34 mouse cellular contexts compared by ENCODE assay signal in genomic region chr4:40496354-40496753, GRCm38 (mm10). TPM values are rescaled to one million over a fixed set of nuclear protein-coding genes. Genes with fewer than 3 reads are reported as not detected.
DNase-seq lines count a peak whose midpoint lies in the region; ATAC-seq and TF ChIP-seq lines count a peak whose summit lies in the region.
"Had no signal": no experiment of that assay in that cellular context is flagged by ENCODE, and none has a peak within 500 bp of the region (broad histone marks: within the 10 kb centered on the region; RNA-seq: fewer than 3 reads in every experiment).

No protein-coding gene starts in this region.

- intact Hi-C loops in left cerebral cortex, adult 2 months (cut with DNase I) = loop anchor here (2.0 to 5.0 kb wide), 3 partner anchors 16 to 194 kb away; no protein-coding TSS in a partner anchor

- no peak overlapping the region for H3K27ac ChIP-seq in forebrain, postnatal 0 days (ENCODE audit: low read depth, low read length)
- no peak overlapping the region for H3K27ac ChIP-seq in forebrain, embryonic 11.5 days (ENCODE audit: low read depth, low read length)
- peak overlapping the region; percentile 87 for H3K27ac ChIP-seq in left cerebral cortex, adult 2 months
- H3K27ac ChIP-seq: embryonic facial prominence, embryonic 15.5 days; forebrain, embryonic 13.5 days; gastrocnemius, adult 2 months; heart, adult 2 months; hindbrain, embryonic 13.5 days; liver, embryonic 12.5 days; midbrain, embryonic 12.5 days; neural tube, embryonic 12.5 days had no signal

- no peaks in the 10 kb centered on the region for H3K9me3 ChIP-seq in forebrain, postnatal 0 days (ENCODE audit: low read length)
- no peaks in the 10 kb centered on the region for H3K9me3 ChIP-seq in forebrain, embryonic 11.5 days (ENCODE audit: control insufficient read depth, low read length)
- H3K9me3 ChIP-seq: embryonic facial prominence, embryonic 15.5 days; forebrain, embryonic 13.5 days; heart, embryonic 12.5 days; hindbrain, embryonic 13.5 days; liver, embryonic 12.5 days; midbrain, embryonic 12.5 days; neural tube, embryonic 12.5 days had no signal

- no peak overlapping the region for H3K4me2 ChIP-seq in forebrain, postnatal 0 days (ENCODE audit: low read depth)
- no peak overlapping the region for H3K4me2 ChIP-seq in forebrain, embryonic 11.5 days (ENCODE audit: low read depth, low read length, severe bottlenecking)
- H3K4me2 ChIP-seq: embryonic facial prominence, embryonic 15.5 days; forebrain, embryonic 13.5 days; heart, embryonic 12.5 days; hindbrain, embryonic 13.5 days; liver, embryonic 12.5 days; midbrain, embryonic 12.5 days; neural tube, embryonic 12.5 days had no signal

- no peak for TF ChIP-seq POLR2A in brain, embryonic 14.5 days (IDR thresholded peaks at IDR 0.05; ENCODE audit: borderline replicate concordance, extremely low read depth, insufficient read depth, insufficient read length, poor library complexity, severe bottlenecking)

- 50% methylated on average over 6 of the region's 6 CpGs for WGBS in forebrain, postnatal 0 days
- WGBS in forebrain, embryonic 11.5 days = 88% methylated on average over 6 of the region's 6 CpGs

- TF ChIP-seq CTCF in forebrain, postnatal 0 days (IDR thresholded peaks at IDR 0.05; ENCODE audit: low read depth) = no peak
- no peak for TF ChIP-seq CTCF in left cerebral cortex, adult 2 months (IDR thresholded peaks at IDR 0.05)
- TF ChIP-seq CTCF in brain, embryonic 14.5 days (IDR thresholded peaks at IDR 0.05; ENCODE audit: borderline replicate concordance, extremely low read depth, insufficient read depth, insufficient read length) = no peak

- no peaks in the 10 kb centered on the region for H3K36me3 ChIP-seq in forebrain, postnatal 0 days (ENCODE audit: insufficient read depth)
- no peaks in the 10 kb centered on the region for H3K36me3 ChIP-seq in forebrain, embryonic 11.5 days (ENCODE audit: control insufficient read depth, insufficient read depth, low read length)
- H3K36me3 ChIP-seq: embryonic facial prominence, embryonic 15.5 days; heart, embryonic 12.5 days; hindbrain, embryonic 13.5 days; liver, embryonic 12.5 days; midbrain, embryonic 12.5 days; neural tube, embryonic 12.5 days had no signal

- no peak overlapping the region for H3K9ac ChIP-seq in forebrain, postnatal 0 days
- H3K9ac ChIP-seq in forebrain, embryonic 11.5 days (ENCODE audit: low read length) = no peak overlapping the region
- H3K9ac ChIP-seq: embryonic facial prominence, embryonic 15.5 days; forebrain, embryonic 13.5 days; heart, embryonic 12.5 days; hindbrain, embryonic 13.5 days; liver, embryonic 12.5 days; liver, postnatal 0 days; midbrain, embryonic 12.5 days; neural tube, embryonic 12.5 days had no signal

- peak; percentile 29; the same call in 1 of the 2 replicates for ATAC-seq in forebrain, postnatal 0 days
- ATAC-seq in forebrain, embryonic 11.5 days (replicated peaks; ENCODE audit: low FRiP score) = no peak
- ATAC-seq: forebrain, embryonic 13.5 days; inflammation-experienced regulatory T-cells, adult 6 months; liver, embryonic 12.5 days; liver, postnatal 0 days had no signal

- no peaks in the 10 kb centered on the region for H3K4me1 ChIP-seq in forebrain, postnatal 0 days (ENCODE audit: insufficient read depth)
- no peaks in the 10 kb centered on the region for H3K4me1 ChIP-seq in forebrain, embryonic 11.5 days (replicated peaks; ENCODE audit: control insufficient read depth, insufficient read depth, low read length)
- H3K4me1 ChIP-seq: embryonic facial prominence, embryonic 15.5 days; forebrain, embryonic 13.5 days; heart, embryonic 12.5 days; hindbrain, embryonic 13.5 days; liver, embryonic 12.5 days; megakaryocyte, embryonic 14.5 days; midbrain, embryonic 12.5 days; neural tube, embryonic 12.5 days had no signal

- H3K27me3 ChIP-seq in forebrain, postnatal 0 days (ENCODE audit: insufficient read depth, low read length) = no peaks in the 10 kb centered on the region
- no peaks in the 10 kb centered on the region for H3K27me3 ChIP-seq in forebrain, embryonic 11.5 days (ENCODE audit: control insufficient read depth, insufficient read depth, low read length)
- H3K27me3 ChIP-seq: embryonic facial prominence, embryonic 15.5 days; forebrain, embryonic 13.5 days; heart, embryonic 12.5 days; hindbrain, embryonic 13.5 days; liver, embryonic 12.5 days; megakaryocyte, embryonic 14.5 days; midbrain, embryonic 12.5 days; neural tube, embryonic 12.5 days had no signal

- H3K4me3 ChIP-seq in forebrain, postnatal 0 days (ENCODE audit: low read depth, low read length) = no peak overlapping the region
- H3K4me3 ChIP-seq in forebrain, embryonic 11.5 days (ENCODE audit: low read depth, low read length) = no peak overlapping the region
- H3K4me3 ChIP-seq in left cerebral cortex, adult 2 months = no peak overlapping the region
- H3K4me3 ChIP-seq: embryonic facial prominence, embryonic 15.5 days; forebrain, embryonic 13.5 days; gastrocnemius, adult 2 months; heart, adult 2 months; heart, embryonic 12.5 days; hindbrain, embryonic 13.5 days; liver, embryonic 12.5 days; megakaryocyte, embryonic 14.5 days; midbrain, embryonic 12.5 days; myocyte; neural tube, embryonic 12.5 days had no signal

- no peak for DNase-seq in forebrain, postnatal 0 days
- no peak for DNase-seq in forebrain, embryonic 11.5 days (ENCODE audit: low spot score)
- peak in 1 of 2 experiments; percentile 24 for DNase-seq in left cerebral cortex, adult 2 months (ENCODE audit: extremely low spot score in 1 of 2, low spot score in 2 of 2)
- DNase-seq in left cerebral cortex, adult 11 months (ENCODE audit: low spot score) = no peak
- DNase-seq in brain, embryonic 14.5 days (ENCODE audit: low read depth) = peak; percentile 32
- peak; percentile 17 for DNase-seq in retina, embryonic 14.5 days (ENCODE audit: low spot score)
- no peak for DNase-seq in urinary bladder, adult 18-20 months (ENCODE audit: low spot score in 2 of 2)
- no peak for DNase-seq in testis, postnatal 14 days (ENCODE audit: low spot score)
- DNase-seq: cerebellum, adult 11 months; cerebellum, adult 9-10 months; cerebellum, postnatal 36 days; gastrocnemius, adult 2 months; gastrocnemius, postnatal 36 days; heart, adult 2 months; heart, postnatal 4 days; kidney, adult 11 months; kidney, postnatal 36 days; layer of hippocampus, adult 9-11 months; left cerebral cortex, postnatal 4 days; liver, postnatal 0 days; lung, postnatal 36 days; thymus, postnatal 4 days had no signal

RNA-seq across cellular contexts. Expression of gene Tmem215, which starts 24.4 kb away (rescaled TPM):
- total RNA-seq in forebrain, postnatal 0 days (2014; rRNA removed) = 1.8 and 4.0 TPM in 2 replicates
- polyA plus RNA-seq in forebrain, postnatal 0 days (2015; fragmentation: Nextera tagmentation; extraction: Ambion mirVana) = 1.0 and 2.1 TPM in 2 replicates
- 0.29 and 0.56 TPM in 2 replicates for polyA plus RNA-seq in forebrain, embryonic 11.5 days (2014; fragmentation: Nextera tagmentation; extraction: Ambion mirVana)
- total RNA-seq in left cerebral cortex, adult 2 months (2021) = 10 to 100 TPM; 21.5 to 22.6 TPM
- 0.30 and 0.43 TPM in 2 replicates for polyA plus RNA-seq in brain, embryonic 14.5 days (2012; rRNA removed)
- total RNA-seq: gastrocnemius, adult 2 months; gastrocnemius, postnatal 36 days; MEL had no signal
- polyA plus RNA-seq: myocyte; thymus, postnatal 0 days had no signal

Comparison
In these comparisons a context has a peak if more than half of its experiments do, and no peak if none do; other contexts are left out.
1. DNase-seq: peak in brain, embryonic 14.5 days (single experiment) and retina, embryonic 14.5 days (single experiment); none in forebrain, postnatal 0 days (single experiment), forebrain, embryonic 11.5 days (single experiment), left cerebral cortex, adult 11 months (single experiment), urinary bladder, adult 18-20 months (0 of 2) and testis, postnatal 14 days (single experiment).